Mouse (Mus musculus) forebrain, embryonic 13.5 days (tissue): ENCODE results near the gene Tor1aip1. TPM values are rescaled to one million over a fixed set of nuclear protein-coding genes. Genes with fewer than 3 reads are reported as not detected.

Experiments
- ATAC-seq: fragments of 200-750 bp; cut with Nextera tagmentation; 2 replicates; pipeline ENCODE4 v1.8.0; 2017
- H3K27ac ChIP-seq: fragments of 300-500 bp; sonication (generic); 2 replicates; pipeline ENCODE4 v1.5.1; 2015; ENCODE audit warnings: inconsistent platforms, mild to moderate bottlenecking, moderate library complexity
- H3K27me3 ChIP-seq: fragments of 300-500 bp; sonication (generic); 2 replicates; pipeline ENCODE4 v1.6.1; 2015; ENCODE audit warnings: mild to moderate bottlenecking, inconsistent platforms
- H3K36me3 ChIP-seq: fragments of 300-500 bp; sonication (generic); 2 replicates; pipeline ENCODE4 v1.6.1; 2015; ENCODE audit warnings: mild to moderate bottlenecking, inconsistent platforms; ENCODE audit not compliant: poor library complexity, severe bottlenecking
- H3K4me1 ChIP-seq: fragments of 300-500 bp; sonication (generic); 2 replicates; pipeline ENCODE4 v1.6.1; 2015; ENCODE audit warnings: inconsistent platforms
- H3K4me2 ChIP-seq: fragments of 300-500 bp; sonication (generic); 2 replicates; pipeline ENCODE4 v1.6.1; 2015; ENCODE audit warnings: inconsistent platforms, mild to moderate bottlenecking, moderate library complexity
- H3K4me3 ChIP-seq: fragments of 300-500 bp; sonication (generic); 2 replicates; pipeline ENCODE4 v1.5.1; 2015; ENCODE audit warnings: mild to moderate bottlenecking, inconsistent platforms
- H3K9ac ChIP-seq: fragments of 300-500 bp; sonication (generic); 2 replicates; pipeline ENCODE4 v1.6.1; 2015; ENCODE audit warnings: mild to moderate bottlenecking, inconsistent platforms
- H3K9me3 ChIP-seq: fragments of 300-500 bp; sonication (generic); replicated peaks from 2 replicates; pipeline ENCODE4 v1.6.1; 2016; ENCODE audit warnings: inconsistent platforms
- WGBS: fragments of 180-500 bp; shearing (Covaris S2); methylation state at CpG from one replicate; pipeline ENCODE4 v1.1.7; 2015; 5-methylcytosine and 5-hydroxymethylcytosine counted together
- polyA plus RNA-seq: library from polyadenylated mRNA; unstranded; fragments of >200 nt; fragmentation: Nextera tagmentation; extraction: Ambion mirVana; gene quantifications from 2 replicates; pipeline ENCODE4 v1.2.1, GENCODE M21; 2015

The Tor1aip1 gene
- polyA plus RNA-seq, 1 experiment from 2014 or later = 34.7 TPM

DNA sequence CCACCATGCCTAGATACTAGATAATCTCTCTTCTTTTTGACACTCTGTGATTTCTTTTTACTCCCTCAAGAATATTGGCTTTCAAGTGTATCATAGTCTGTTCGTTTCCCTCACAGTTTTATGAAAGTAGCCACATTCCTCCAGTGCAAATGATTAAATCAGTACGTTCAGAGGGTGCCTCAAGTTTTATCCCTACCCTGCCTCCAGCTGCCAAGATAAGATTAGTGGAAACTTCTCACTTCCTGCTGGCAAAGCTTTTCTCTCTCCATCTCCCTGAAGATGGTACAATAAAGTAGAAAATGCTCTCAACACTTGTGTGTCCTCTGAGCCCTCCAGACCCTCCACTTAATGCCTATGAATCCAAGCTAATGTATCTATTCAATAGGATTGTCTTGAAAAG, 61.3 kb downstream of the Tor1aip1 start:
- H3K27me3 ChIP-seq = no peaks in the 10 kb centered on the region
- H3K27ac ChIP-seq = no peak overlapping the region
- H3K36me3 ChIP-seq = no peaks in the 10 kb centered on the region
- H3K9ac ChIP-seq = no peak overlapping the region
- no peak for ATAC-seq
- 69% methylated on average over 2 of the region's 2 CpGs for WGBS
- no peaks in the 10 kb centered on the region for H3K9me3 ChIP-seq
- peaks cover 27% of the 10 kb centered on the region for H3K4me1 ChIP-seq
- no peak overlapping the region for H3K4me3 ChIP-seq
- H3K4me2 ChIP-seq = no peak overlapping the region

DNA sequence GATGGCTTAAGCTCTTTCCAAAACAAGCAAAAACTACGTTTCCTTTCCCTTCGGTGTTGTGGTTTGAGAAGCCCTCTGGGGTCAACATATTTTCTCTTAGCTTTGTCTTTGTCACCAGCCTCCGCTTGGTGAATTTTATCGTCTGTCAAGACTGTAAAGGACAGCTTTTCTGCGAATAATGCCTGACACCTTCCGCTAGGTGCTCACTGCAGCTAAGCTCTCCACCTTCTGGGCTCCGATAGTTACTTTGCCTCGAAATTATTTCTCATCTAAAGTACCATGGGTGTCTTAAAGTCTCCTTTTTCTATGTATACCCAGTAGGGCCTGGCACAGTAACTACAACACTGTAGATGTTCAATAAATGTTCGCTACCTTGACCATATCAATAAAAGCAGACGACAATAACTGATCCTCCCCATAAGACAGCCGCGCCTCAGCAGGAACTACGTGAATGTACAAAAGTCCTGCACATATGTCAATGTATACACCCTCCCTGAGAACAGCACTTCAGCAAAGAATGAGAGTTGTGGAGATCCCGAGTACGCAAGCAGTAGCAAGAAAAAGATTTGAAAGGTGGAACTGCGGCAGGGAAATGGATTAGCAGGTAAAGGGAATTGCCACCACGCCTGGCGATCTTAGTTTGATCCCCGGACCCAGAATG, 62.4 kb downstream of the Tor1aip1 start:
- peak overlapping the region; percentile 98 for H3K4me3 ChIP-seq
- no peaks in the 10 kb centered on the region for H3K9me3 ChIP-seq
- H3K4me2 ChIP-seq = peak overlapping the region; percentile 67
- peak; percentile 16 for ATAC-seq
- peak overlapping the region; percentile 99 for H3K9ac ChIP-seq
- peaks cover 34% of the 10 kb centered on the region for H3K4me1 ChIP-seq
- H3K27ac ChIP-seq = peak overlapping the region; percentile 92
- no peaks in the 10 kb centered on the region for H3K27me3 ChIP-seq
- no peaks in the 10 kb centered on the region for H3K36me3 ChIP-seq
- WGBS = 4% methylated on average over 19 of the region's 19 CpGs

DNA sequence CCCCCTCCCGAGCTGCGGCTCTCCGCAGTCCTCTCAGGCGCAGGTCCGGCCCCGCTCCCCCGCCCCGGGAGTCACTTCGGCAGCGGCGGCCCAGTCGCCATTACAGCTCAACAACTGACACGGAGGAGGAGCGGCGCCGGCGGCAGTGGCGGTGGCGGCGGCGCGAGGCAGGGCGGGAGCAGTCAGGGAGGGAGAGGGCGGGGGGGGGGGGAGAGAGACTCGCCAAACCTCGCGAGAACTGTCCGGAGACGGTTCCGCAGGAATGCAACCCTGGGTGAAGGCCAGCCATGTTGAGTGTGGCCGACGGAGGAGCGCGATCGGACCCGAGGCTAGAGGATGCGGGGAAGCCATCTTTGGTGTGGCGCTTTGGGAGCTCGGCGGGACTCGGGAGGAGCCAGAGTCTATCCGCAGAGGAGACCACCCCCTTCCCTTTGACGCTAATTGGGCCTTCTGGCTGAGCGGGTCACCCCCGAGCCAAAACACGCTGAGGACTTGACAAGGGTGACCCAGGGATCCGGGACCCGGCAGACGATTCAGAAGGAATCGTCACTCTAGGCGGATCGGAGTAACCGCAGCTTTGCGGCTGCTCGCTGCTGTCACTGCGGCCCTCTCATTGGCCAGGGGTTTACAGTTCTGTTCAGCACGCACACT, 63.1 kb downstream of the Tor1aip1 start, which contains the start of gene Cep350:
TSS of gene Cep350 (minus strand) at position 188 of the 651 bp plus-strand sequence.
- Histone ChIP-seq H3K9ac (peak within 1 kb of the TSS; percentile 99), H3K36me3 (no peaks in the 10 kb centered on the region), H3K4me3 (peak within 1 kb of the TSS; percentile 98), H3K27ac (peak within 1 kb of the TSS; percentile 92), H3K27me3 (no peaks in the 10 kb centered on the region), H3K4me1 (peaks cover 34% of the 10 kb centered on the region), H3K9me3 (no peaks in the 10 kb centered on the region), H3K4me2 (peak within 1 kb of the TSS; percentile 85)
- WGBS = 0% methylated on average over 40 of the region's 57 CpGs
- ATAC-seq = peak; percentile 98

DNA sequence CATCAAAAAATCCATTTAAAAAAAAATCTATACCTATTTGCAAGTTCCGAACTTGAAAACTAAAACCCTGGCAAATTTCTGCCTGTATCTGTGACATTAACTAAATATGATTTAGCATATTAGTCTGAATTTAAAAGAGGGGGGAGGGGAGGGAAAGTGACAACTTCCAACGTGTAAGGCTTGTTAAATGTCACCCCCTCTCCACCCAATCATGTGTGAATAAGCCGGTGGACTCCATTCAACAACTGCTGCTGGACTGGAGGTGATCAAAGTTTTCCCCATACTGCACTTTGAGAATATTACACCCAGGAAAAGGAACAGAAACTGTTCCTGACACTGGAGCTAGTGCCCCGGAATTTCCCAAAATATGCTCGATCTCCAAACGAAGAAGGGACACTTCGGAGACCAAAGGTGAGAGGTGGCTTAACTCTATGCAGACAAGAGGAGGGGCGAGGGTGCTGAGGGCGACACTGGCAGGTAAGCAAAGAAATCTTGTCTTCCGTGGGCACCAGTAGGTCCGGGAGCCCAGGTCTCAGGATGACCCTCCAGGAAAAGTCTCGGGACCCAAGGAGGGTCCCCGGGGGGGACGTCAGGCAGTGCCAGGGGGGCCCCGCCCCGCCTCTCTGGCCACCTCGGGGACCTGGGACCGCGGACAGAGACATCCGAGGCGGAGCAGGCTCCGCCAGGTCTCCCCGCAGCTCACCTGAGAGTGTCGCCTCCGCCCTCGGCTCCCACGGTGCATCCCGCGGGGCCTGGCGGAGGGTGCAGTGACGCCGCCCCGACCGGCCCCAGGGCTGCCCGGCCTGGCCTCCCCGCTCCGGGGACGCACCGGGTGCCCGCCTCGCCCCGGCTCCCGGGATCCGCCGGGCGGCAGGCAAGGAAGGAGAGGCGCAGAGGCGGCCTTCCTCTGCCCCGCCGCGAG, 63.9 kb downstream of the Tor1aip1 start:
- 2% methylated on average over 33 of the region's 51 CpGs for WGBS
- Histone ChIP-seq H3K9ac (peak overlapping the region; percentile 99), H3K4me2 (peak overlapping the region; percentile 85), H3K27me3 (no peaks in the 10 kb centered on the region), H3K4me1 (peaks cover 34% of the 10 kb centered on the region), H3K4me3 (peak overlapping the region; percentile 98), H3K27ac (peak overlapping the region; percentile 92), H3K9me3 (no peaks in the 10 kb centered on the region), H3K36me3 (no peaks in the 10 kb centered on the region)
- ATAC-seq = peak; percentile 77; the same call in 1 of the 2 replicates

Other genes with a start within 250 kb of the Tor1aip1 start
- gene Qsox1, start 223.6 kb downstream of the Tor1aip1 start, polyA plus RNA-seq = 16.7 and 17.4 TPM in 2 replicates
- gene Cep350, start 63.2 kb downstream of the Tor1aip1 start, polyA plus RNA-seq = 11.5 and 11.6 TPM in 2 replicates
- gene Tor1aip2, start 1.1 kb downstream of the Tor1aip1 start, polyA plus RNA-seq = 79.6 and 83.9 TPM in 2 replicates
- gene Fam163a, start 168.5 kb upstream of the Tor1aip1 start, polyA plus RNA-seq = 2.1 and 2.2 TPM in 2 replicates